Mouse (Mus musculus): Measurements from ENCODE around the gene Polr3a. TPM values are rescaled to one million over a fixed set of nuclear protein-coding genes. Genes with fewer than 3 reads are reported as not detected.
"Not testable (repeated sequence)": the region's sequence is repeated elsewhere in the genome, so short reads cannot be mapped to it uniquely, and the experiment has no call there.

Gene Polr3a
- polyA plus RNA-seq, 1 experiment, result 13.6 TPM

DNA sequence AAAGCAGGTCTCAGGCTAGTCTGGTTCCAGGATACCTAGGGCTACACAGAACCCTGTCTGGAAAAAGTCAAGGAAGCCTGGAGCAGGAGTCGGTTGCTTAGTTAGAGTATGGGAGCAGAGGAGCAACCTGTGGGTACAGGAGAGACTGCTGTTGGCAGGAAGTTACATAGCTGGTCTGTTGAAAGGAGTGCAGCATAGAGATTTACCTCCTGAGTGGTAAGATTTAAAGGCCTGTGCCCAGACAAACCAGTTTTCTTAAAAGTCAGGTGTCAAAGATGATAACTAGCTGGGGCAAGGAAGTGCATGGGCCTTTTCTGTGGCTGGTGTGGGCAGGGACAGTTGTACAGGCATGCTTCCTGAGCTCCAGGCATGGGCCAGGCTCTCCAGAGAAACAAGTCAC is 10.6 kb upstream of the Polr3a start:
- TF ChIP-seq CTCF (IDR thresholded peaks at IDR 0.05; ENCODE audit: borderline replicate concordance, control insufficient read depth, extremely low read depth, insufficient read depth, low read length, poor library complexity) (no peak), POLR2A (IDR thresholded peaks at IDR 0.05; ENCODE audit: control insufficient read depth, extremely low read depth, insufficient read depth, low read length, poor library complexity) (no peak)
- H3K27me3 ChIP-seq (ENCODE audit: control insufficient read depth, insufficient read depth, low read length), result no peaks in the 10 kb centered on the region
- peaks cover 59% of the 10 kb centered on the region for H3K36me3 ChIP-seq (ENCODE audit: control insufficient read depth, insufficient read depth, low read length)
- no peak overlapping the region for H3K27ac ChIP-seq (ENCODE audit: control insufficient read depth, insufficient read depth, low read length)
- 100% methylated on average over 1 of the region's 1 CpGs for WGBS
- H3K4me1 ChIP-seq (replicated peaks; ENCODE audit: control insufficient read depth, insufficient read depth, low read length), result no peaks in the 10 kb centered on the region
- no peak overlapping the region for H3K4me3 ChIP-seq (ENCODE audit: control insufficient read depth, insufficient read depth, low read length)
- DNase-seq, result no peak

DNA sequence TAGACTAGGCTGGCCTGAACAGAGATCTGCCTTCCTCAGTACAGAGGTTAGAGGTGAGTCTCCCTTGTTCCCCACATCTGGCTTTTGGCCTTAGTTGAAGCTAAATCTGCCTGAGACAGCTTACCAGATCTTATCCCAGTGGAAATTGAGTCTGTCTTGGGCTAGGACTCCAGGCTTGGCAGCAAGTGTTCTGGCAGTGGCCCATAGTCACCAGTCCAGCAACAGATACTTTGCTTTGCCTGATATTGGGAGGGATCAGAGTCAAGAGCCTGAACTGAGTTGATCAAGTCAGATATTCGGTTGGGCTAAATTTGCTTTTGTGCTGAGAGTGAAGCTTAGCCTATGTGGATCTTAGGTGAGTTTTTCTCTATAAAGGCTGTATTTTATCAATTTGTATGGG is 9.6 kb upstream of the Polr3a start:
- Histone ChIP-seq H3K27ac (ENCODE audit: control insufficient read depth, insufficient read depth, low read length) (no peak overlapping the region), H3K36me3 (ENCODE audit: control insufficient read depth, insufficient read depth, low read length) (peaks cover 65% of the 10 kb centered on the region), H3K4me1 (replicated peaks; ENCODE audit: control insufficient read depth, insufficient read depth, low read length) (no peaks in the 10 kb centered on the region), H3K4me3 (ENCODE audit: control insufficient read depth, insufficient read depth, low read length) (no peak overlapping the region), H3K27me3 (ENCODE audit: control insufficient read depth, insufficient read depth, low read length) (no peaks in the 10 kb centered on the region)
- 96% methylated on average over 1 of the region's 1 CpGs for WGBS
- DNase-seq, result no peak
- TF ChIP-seq CTCF (IDR thresholded peaks at IDR 0.05; ENCODE audit: borderline replicate concordance, control insufficient read depth, extremely low read depth, insufficient read depth, low read length, poor library complexity) (no peak), POLR2A (IDR thresholded peaks at IDR 0.05; ENCODE audit: control insufficient read depth, extremely low read depth, insufficient read depth, low read length, poor library complexity) (no peak)

DNA sequence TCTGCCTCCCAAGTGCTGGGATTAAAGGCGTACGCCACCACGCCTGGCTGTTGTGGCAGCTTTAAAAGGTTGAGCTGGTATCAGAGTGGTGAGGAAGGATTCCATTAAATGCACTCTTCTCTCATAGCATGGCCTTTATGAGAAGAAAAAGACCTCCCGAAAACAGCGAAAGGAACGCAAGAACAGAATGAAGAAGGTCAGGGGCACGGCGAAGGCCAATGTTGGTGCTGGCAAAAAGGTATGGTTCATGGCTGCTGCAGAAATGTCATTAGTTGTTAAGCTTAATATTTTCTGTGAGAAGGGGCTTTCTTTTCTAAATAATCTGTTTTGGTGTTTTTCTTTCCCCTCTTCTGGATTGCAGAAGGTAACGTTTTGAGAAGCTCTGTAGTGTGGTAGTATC is 6.4 kb upstream of the Polr3a start:
- DNase-seq, result no peak
- 95% methylated on average over 9 of the region's 9 CpGs for WGBS
- TF ChIP-seq POLR2A (IDR thresholded peaks at IDR 0.05; ENCODE audit: control insufficient read depth, extremely low read depth, insufficient read depth, low read length, poor library complexity) (no peak), CTCF (IDR thresholded peaks at IDR 0.05; ENCODE audit: borderline replicate concordance, control insufficient read depth, extremely low read depth, insufficient read depth, low read length, poor library complexity) (no peak)
- Histone ChIP-seq H3K4me3 (ENCODE audit: control insufficient read depth, insufficient read depth, low read length) (no peak overlapping the region), H3K27ac (ENCODE audit: control insufficient read depth, insufficient read depth, low read length) (no peak overlapping the region), H3K27me3 (ENCODE audit: control insufficient read depth, insufficient read depth, low read length) (no peaks in the 10 kb centered on the region), H3K36me3 (ENCODE audit: control insufficient read depth, insufficient read depth, low read length) (peaks cover 61% of the 10 kb centered on the region), H3K4me1 (replicated peaks; ENCODE audit: control insufficient read depth, insufficient read depth, low read length) (0 out of 2 replicates have a peak, but pooled peaks cover 3% of the 10 kb centered on the region)

- TF ChIP-seq POLR2A (IDR thresholded peaks at IDR 0.05; ENCODE audit: control insufficient read depth, extremely low read depth, insufficient read depth, low read length, poor library complexity) (no peak), CTCF (IDR thresholded peaks at IDR 0.05; ENCODE audit: borderline replicate concordance, control insufficient read depth, extremely low read depth, insufficient read depth, low read length, poor library complexity) (no peak)
- DNase-seq, result no peak
- H3K4me1 ChIP-seq (replicated peaks; ENCODE audit: control insufficient read depth, insufficient read depth, low read length), result 0 out of 2 replicates have a peak, but pooled peaks cover 3% of the 10 kb centered on the region
- no peaks in the 10 kb centered on the region for H3K27me3 ChIP-seq (ENCODE audit: control insufficient read depth, insufficient read depth, low read length)
- 1% methylated on average over 11 of the region's 11 CpGs for WGBS
- peak overlapping the region; percentile 82 for H3K4me3 ChIP-seq (ENCODE audit: control insufficient read depth, insufficient read depth, low read length)
- peaks cover 43% of the 10 kb centered on the region for H3K36me3 ChIP-seq (ENCODE audit: control insufficient read depth, insufficient read depth, low read length)
- peak overlapping the region; percentile 15 for H3K27ac ChIP-seq (ENCODE audit: control insufficient read depth, insufficient read depth, low read length)
Measured at GRCm38 (mm10) chr14:24491266-24491981, 4.6 kb upstream of the Polr3a start.

DNA sequence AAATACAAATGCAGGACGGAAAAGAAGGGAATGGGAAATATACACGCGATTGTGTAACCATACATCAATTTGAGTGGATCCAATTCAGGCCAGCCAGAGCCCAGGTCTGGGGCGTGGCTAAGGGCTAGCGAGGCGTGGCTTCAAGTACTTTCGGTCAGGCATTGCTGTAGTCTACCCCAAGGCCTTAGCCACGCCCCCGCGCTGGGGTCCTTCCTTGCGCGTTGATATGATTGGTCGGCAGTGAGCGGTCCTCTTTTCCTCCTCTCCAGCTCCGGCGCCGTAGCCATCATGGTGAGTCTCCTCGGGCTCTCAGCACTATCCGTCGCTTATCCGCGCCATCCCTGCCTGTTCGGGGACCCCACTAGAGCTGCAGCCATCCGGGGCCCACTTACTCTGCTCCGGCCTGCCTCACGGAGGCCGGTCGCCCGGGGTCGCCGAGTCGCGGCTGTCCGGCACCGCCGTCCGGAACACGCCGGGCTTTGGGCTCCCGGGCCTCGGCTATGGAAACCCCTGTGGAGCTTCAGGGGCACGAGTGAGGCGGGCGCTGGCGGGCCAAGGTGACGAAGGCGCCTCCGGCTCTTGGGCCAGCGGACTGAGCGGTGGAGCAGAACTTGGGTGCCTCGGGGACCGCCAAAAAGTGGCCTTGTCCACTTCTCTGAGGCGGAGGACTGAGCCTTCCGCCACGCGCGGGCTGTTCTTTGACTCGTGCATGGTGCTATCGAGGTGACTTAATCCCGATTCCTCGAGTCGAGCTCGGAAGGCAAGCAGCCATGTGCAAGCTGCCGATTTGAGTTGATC is 3.8 kb upstream of the Polr3a start:
- DNase-seq, result peak; percentile 94
- peaks cover 8% of the 10 kb centered on the region for H3K4me1 ChIP-seq (replicated peaks; ENCODE audit: control insufficient read depth, insufficient read depth, low read length)
- peak; percentile 36; the same call in 1 of the 2 replicates for TF ChIP-seq CTCF (IDR thresholded peaks at IDR 0.05; ENCODE audit: borderline replicate concordance, control insufficient read depth, extremely low read depth, insufficient read depth, low read length, poor library complexity)
- TF ChIP-seq POLR2A (IDR thresholded peaks at IDR 0.05; ENCODE audit: control insufficient read depth, extremely low read depth, insufficient read depth, low read length, poor library complexity), result peak; percentile 86
- WGBS, result under 1% methylated on average over 64 of the region's 64 CpGs
- peaks cover 35% of the 10 kb centered on the region for H3K36me3 ChIP-seq (ENCODE audit: control insufficient read depth, insufficient read depth, low read length)
- no peaks in the 10 kb centered on the region for H3K27me3 ChIP-seq (ENCODE audit: control insufficient read depth, insufficient read depth, low read length)
- H3K27ac ChIP-seq (ENCODE audit: control insufficient read depth, insufficient read depth, low read length), result peak overlapping the region; percentile 15
- peak overlapping the region; percentile 82 for H3K4me3 ChIP-seq (ENCODE audit: control insufficient read depth, insufficient read depth, low read length)

DNA sequence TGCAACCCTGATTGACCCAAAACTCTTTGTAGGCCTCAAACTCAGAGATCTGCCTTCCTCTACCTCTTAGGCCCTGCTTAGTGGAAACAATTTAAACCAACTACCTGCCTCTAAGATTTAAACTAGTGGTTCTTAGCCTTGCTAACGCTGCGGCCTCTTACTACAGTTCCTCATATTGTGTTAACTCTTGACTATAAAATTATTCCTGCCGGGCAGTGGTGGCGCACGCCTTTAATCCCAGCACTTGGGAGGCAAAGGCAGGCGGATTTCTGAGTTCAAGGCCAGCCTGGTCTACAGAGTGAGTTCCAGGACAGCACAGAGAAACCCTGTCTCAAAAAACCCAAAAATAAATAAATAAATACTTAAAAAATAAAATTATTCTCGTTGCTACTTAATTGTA is 2.9 kb upstream of the Polr3a start:
- Histone ChIP-seq H3K36me3 (ENCODE audit: control insufficient read depth, insufficient read depth, low read length) (peaks cover 28% of the 10 kb centered on the region), H3K4me1 (replicated peaks; ENCODE audit: control insufficient read depth, insufficient read depth, low read length) (peaks cover 12% of the 10 kb centered on the region)
- H3K27me3 ChIP-seq (ENCODE audit: control insufficient read depth, insufficient read depth, low read length); H3K4me3 ChIP-seq (ENCODE audit: control insufficient read depth, insufficient read depth, low read length); DNase-seq; H3K27ac ChIP-seq (ENCODE audit: control insufficient read depth, insufficient read depth, low read length): not testable (repeated sequence)
- WGBS, result 91% methylated on average over 7 of the region's 7 CpGs

Data from thymus, adult 2 months (tissue).